Mouse (Mus musculus) adrenal gland, adult (tissue): ENCODE results near the gene Cmtm7.

Experiments used
- DNase-seq, 2 experiments: peaks; one replicate each; pipeline ENCODE4 v3.0.0; 2022 to 2023; ENCODE audit warnings: low spot score in 1 of 2; ENCODE audit not compliant: inconsistent age in 2 of 2

The Cmtm7 gene

DNA sequence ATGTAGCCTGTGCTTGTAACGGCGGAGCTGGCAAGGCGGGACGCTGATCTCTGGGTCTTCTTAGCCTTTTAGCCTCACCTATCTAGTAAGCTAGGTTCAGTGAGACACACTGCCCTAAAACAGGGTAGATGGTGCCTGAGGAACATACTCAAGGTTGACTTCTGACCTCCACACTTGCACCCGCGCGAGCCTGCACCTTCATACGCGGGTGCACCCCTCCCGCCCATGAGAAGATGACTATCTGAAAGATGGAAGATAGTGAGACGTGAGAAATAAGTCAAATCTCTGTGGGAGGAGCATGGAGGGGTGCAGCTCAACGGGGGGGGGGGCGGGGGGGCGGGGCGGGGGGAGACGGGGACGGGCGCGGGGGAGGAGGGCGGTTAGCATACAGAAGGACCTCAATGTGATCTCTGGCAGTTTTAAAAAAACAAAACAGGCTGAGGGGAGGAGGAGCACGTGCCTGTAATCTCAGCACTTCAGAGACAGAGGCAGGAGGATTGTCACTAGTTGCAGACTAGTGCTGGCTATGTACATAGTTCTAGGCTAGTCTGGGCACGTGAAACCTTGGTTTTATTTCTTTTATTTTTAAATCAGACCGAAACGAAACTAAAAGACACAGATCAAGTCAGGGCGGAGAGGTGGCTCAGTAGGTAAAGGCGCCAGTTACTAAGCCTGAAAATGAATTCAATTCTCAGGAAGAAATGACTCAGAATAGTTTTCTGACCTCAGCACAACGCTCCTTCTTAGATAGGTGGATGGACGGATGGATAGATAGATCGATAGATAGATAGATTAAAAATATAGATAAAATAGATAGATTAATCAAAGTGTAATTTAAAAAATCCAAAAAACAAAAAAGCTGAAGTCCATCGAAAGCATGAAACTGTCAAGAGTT, 51.5 kb downstream of the Cmtm7 start:
- peak; percentile 44 to 72 for DNase-seq

DNA sequence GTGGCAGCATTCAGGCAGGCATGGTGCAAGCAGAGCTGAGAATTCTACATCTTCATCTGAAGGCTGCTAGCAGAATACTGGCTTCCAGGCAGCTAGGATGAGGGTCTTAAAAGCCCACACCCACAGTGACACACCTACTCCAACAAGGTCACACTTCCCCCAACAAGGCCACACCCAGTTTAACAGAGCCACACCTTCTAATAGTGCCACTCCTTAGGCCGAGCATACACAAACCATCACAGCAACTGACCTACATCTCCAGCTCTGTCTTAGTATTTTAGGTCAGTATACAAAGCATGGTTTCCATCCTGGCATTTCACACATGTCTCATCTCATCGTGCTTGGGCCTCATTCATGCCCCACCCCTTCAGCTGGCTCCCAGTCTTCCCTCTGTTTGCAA, 53.2 kb downstream of the Cmtm7 start:
- peak in 1 of 2 experiments; percentile 31 for DNase-seq

DNA sequence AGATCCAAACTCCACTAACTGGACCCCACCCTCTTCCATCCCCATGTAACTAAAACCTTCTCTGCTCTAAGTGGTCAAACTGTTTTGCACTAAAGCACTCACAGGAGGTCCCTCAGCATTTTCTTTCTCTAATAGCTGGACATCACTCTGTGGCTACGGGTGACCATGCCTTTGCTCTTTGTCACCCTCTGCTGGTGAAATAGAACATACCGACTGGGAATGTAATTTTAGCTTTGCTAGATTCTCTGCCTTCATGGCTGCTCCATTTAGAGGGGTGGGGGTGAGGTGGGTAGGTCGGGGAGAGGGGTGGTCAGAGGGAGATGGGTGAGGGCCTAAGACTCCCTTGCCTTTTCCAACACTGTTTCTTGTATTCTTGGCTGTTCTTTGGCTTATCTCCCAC, 54.3 kb downstream of the Cmtm7 start:
- peak in 1 of 2 experiments; percentile 72 for DNase-seq

DNA sequence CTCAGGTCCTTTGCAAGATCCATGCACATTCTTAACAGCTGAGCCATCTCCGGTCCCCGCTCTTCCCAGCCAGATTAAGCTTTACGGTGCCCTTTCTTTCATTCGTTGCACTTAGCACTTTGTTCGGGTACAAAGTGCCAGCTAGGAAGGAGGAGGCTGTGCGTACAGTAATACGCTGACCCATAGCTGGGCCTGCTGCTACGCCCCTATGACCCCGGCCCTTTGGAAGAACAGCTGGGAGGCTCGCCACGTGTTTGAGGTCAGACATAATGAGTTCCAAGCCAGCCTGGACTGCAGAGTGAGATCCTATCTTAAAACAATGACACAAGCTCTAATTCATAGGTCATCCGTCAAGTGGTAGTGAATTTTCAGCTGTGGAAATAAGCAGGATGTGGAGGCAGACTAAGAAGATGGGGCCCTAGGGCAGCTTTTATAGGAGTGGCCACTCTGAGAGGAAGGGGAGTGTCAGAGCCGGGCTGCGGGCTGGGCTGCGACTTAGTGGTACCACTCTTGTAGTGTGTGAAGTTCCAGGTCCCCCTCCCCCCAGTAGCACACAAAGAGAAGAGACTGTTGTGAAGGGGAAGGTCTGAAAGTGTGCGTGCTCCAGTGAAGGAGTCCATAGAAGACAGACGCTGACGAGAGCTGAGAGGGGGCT, 64.9 kb downstream of the Cmtm7 start:
- peak in 1 of 2 experiments; percentile 19 for DNase-seq

GRCm38 (mm10) chr9:114713481-114713880, 68.2 kb downstream of the Cmtm7 start:
- no peak for DNase-seq

GRCm38 (mm10) chr9:114710345-114710744, 71.3 kb downstream of the Cmtm7 start:
- DNase-seq: peak in 1 of 2 experiments; percentile 39

GRCm38 (mm10) chr9:114707805-114708204, 73.9 kb downstream of the Cmtm7 start:
- DNase-seq: no peak
